1 mouse cellular context compared by ENCODE assay signal in the genomic region with DNA sequence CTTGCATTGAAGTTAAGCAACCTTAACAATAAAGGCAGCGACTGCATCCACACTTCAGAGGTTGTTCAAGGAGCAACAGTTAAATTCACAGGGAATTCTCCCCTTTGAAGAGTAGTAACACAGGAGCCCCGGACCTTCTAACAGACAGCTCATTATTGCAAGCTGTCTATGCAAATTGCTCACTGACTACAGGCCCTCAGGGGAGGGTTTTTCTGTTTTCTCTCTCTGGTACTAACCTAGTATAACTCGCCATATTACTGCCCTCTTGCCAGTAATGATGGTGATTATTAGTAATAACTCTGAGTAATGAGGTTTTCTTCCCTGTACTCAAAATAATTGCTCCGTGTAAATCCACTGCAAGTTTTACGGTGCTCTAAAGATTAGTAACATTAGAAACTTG.
TF ChIP-seq lines count a peak whose summit lies in the region.

No protein-coding gene starts in this region.

TF ChIP-seq in CH12.LX, 34 proteins besides CTCF, POLR2A, EP300 and RAD21:
- no peak for TF ChIP-seq TBP (conservative IDR thresholded peaks at IDR 0.05; ENCODE audit: low read depth, low read length)
